Mouse (Mus musculus) stomach, postnatal 0 days (tissue): Measurements from ENCODE around the gene Naa15.

Experiments used
- CTCF ChIP-seq: IDR thresholded peaks from 2 replicates; pipeline ENCODE4 v1.5.1; 2016; ENCODE audit warnings: antibody characterized with exemption, low read depth, mild to moderate bottlenecking, moderate library complexity
- EP300 ChIP-seq: optimal IDR thresholded peaks from 2 replicates; pipeline ENCODE3; 2016; ENCODE audit warnings: antibody characterized with exemption

- no peak for TF ChIP-seq CTCF
- no peak for TF ChIP-seq EP300
Observed at GRCm38 (mm10) chr3:51517878-51518762, 103.2 kb downstream of the Naa15 start.
